Mouse (Mus musculus) heart, embryonic 13.5 days (tissue): ENCODE results near the gene Dmrt2. TPM values are rescaled to one million over a fixed set of nuclear protein-coding genes. Genes with fewer than 3 reads are reported as not detected.

Experiments used
- ATAC-seq: fragments of 200-750 bp; cut with Nextera tagmentation; 2 replicates; pipeline ENCODE4 v1.8.0; 2017; ENCODE audit warnings: moderate TSS enrichment; ENCODE audit not compliant: insufficient number of reproducible peaks, low FRiP score, low TSS enrichment; ENCODE audit errors: extremely low read depth
- H3K27ac ChIP-seq: fragments of 300-500 bp; sonication (generic); replicated peaks from 2 replicates; pipeline ENCODE4 v1.5.1; 2015; ENCODE audit warnings: moderate library complexity, mild to moderate bottlenecking, inconsistent platforms
- H3K27me3 ChIP-seq: fragments of 300-500 bp; sonication (generic); replicated peaks from 2 replicates; pipeline ENCODE4 v1.6.1; 2015; ENCODE audit warnings: mild to moderate bottlenecking, inconsistent platforms
- H3K36me3 ChIP-seq: fragments of 300-500 bp; sonication (generic); 2 replicates; pipeline ENCODE4 v1.6.1; 2015; ENCODE audit warnings: mild to moderate bottlenecking, inconsistent platforms
- H3K4me1 ChIP-seq: fragments of 300-500 bp; sonication (generic); 2 replicates; pipeline ENCODE4 v1.6.1; 2015; ENCODE audit warnings: inconsistent platforms
- H3K4me2 ChIP-seq: fragments of 300-500 bp; sonication (generic); 2 replicates; pipeline ENCODE4 v1.6.1; 2015; ENCODE audit warnings: inconsistent platforms, mild to moderate bottlenecking, moderate library complexity
- H3K4me3 ChIP-seq: fragments of 300-500 bp; sonication (generic); 2 replicates; pipeline ENCODE4 v1.5.1; 2015; ENCODE audit warnings: moderate library complexity, mild to moderate bottlenecking, inconsistent platforms
- H3K9ac ChIP-seq: fragments of 300-500 bp; sonication (generic); 2 replicates; pipeline ENCODE4 v1.6.1; 2015; ENCODE audit warnings: inconsistent platforms, mild to moderate bottlenecking, moderate library complexity
- H3K9me3 ChIP-seq: fragments of 300-500 bp; sonication (generic); 2 replicates; pipeline ENCODE4 v1.6.1; 2016; ENCODE audit warnings: inconsistent platforms
- WGBS: fragments of 180-500 bp; shearing (Covaris S2); methylation state at CpG from one replicate; pipeline ENCODE4 v1.1.7; 2015; ENCODE audit warnings: mixed read lengths; 5-methylcytosine and 5-hydroxymethylcytosine counted together
- polyA plus RNA-seq: library from polyadenylated mRNA; unstranded; fragments of >200 nt; fragmentation: Nextera tagmentation; extraction: Ambion mirVana; gene quantifications from 2 replicates; pipeline ENCODE4 v1.2.1, GENCODE M21; 2015

Gene Dmrt2
- polyA plus RNA-seq, 1 experiment from 2014 or later = 0.76 TPM

DNA sequence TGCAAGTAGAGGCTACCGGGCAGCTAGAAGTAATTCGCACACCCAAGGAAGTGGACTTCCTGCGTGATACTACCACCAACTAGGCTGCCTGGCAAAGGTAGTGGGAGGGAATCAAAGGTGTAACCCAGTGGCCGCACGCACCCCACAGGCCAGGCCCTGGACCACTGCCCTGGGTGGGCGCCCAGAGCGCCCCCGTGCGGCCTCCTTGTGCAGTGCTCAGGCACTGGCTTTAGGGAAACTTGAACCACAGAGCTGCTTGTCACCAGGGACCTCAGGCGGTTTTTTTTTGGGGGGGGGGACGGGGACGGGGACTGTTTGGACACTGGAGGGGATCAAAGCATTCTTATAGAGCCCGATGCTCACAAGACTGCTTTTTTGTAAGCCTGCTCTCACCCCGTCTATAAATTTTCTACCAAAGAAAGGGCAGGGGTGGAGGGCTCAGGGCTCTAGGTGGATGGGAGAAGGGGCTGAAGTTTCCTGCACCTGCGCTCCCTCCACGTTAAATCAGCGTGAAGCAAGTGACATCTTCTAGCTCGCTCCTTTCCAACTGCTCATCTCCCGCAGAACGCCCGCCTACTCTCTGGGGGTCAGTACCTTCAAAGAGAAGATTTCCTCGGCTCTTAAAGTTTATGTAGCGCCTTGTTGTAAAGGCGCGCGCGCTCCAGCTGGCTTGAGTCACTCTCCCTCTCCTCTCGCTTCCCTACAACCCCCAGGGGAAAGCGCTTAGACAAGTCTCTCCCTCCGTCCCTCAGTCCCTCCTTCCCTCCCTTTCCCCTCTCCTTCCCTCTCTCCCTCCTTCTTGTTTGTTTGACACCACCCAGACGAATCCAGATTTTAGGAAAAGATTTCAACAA lies 6.5 kb upstream of the Dmrt2 start:
- Histone ChIP-seq H3K27ac (no peak overlapping the region), H3K9me3 (no peaks in the 10 kb centered on the region), H3K9ac (no peak overlapping the region; the same call in 1 of the 2 replicates), H3K27me3 (peaks cover 82% of the 10 kb centered on the region), H3K4me1 (peaks cover 12% of the 10 kb centered on the region), H3K4me2 (peak overlapping the region; percentile 54), H3K4me3 (peak overlapping the region; percentile 31), H3K36me3 (no peaks in the 10 kb centered on the region)
- no peak for ATAC-seq
- WGBS = 3% methylated on average over 31 of the region's 31 CpGs

DNA sequence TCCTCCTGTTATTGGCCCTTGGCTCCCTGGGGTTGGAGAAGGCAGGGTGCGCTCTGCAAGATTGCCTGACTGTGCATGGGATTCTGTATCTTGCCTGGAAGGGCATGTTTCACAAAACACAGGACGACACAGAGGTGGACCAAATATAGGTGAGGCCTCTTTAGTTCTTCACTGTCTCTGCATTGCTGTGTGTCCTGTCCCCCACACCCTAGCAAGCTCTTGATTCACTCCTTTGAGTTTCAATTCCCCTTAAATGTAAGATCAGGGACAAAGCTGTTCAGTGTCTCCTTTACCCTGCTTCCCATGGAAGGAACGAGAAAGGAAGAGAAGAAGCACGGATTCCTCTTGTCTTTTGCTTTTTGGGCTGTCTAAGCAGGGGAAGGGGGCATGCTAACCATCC lies 4.4 kb upstream of the Dmrt2 start:
- no peak overlapping the region for H3K4me2 ChIP-seq
- no peak overlapping the region for H3K9ac ChIP-seq
- 16% methylated on average over 4 of the region's 4 CpGs for WGBS
- H3K9me3 ChIP-seq = no peaks in the 10 kb centered on the region
- peaks cover 23% of the 10 kb centered on the region for H3K4me1 ChIP-seq
- no peak overlapping the region for H3K4me3 ChIP-seq
- H3K36me3 ChIP-seq = no peaks in the 10 kb centered on the region
- no peak overlapping the region for H3K27ac ChIP-seq
- ATAC-seq = no peak
- H3K27me3 ChIP-seq = peaks cover 96% of the 10 kb centered on the region

DNA sequence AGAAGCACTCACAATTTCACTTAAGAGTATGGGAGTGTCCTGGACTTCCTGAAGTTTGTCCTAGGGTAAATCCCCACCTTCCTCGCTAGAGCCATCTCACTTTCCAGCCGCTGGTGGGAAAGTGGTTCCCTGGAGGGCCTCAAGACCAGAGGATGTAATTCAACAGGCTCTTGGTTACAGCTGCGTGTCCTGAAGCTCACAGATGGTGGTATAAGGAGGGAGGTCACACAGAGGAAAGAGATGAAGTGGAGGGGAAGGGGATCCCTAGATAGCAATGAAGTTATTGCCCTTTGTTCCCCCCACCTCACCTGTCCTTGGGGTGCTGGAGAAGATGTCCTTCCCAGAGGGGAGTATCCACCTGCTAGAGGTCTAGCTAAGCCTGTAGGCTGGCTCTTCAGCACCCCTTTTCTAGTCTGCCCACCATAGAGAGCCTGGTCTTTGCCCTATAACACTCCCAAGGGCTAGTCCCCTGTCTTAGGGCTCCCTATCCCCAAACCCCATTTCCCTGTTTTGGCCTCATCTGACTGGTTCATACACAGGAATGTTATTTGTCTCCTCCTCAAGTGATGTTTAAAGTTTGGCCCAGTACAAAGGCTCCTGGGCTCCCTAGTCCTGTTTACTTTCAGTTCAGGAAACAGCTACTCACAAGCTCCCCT lies 2.5 kb upstream of the Dmrt2 start:
- Histone ChIP-seq H3K4me2 (no peak overlapping the region), H3K9me3 (no peaks in the 10 kb centered on the region), H3K9ac (no peak overlapping the region), H3K27ac (no peak overlapping the region), H3K4me1 (peaks cover 41% of the 10 kb centered on the region), H3K4me3 (no peak overlapping the region), H3K27me3 (peaks cover 99% of the 10 kb centered on the region), H3K36me3 (no peaks in the 10 kb centered on the region)
- ATAC-seq = no peak
- 2% methylated on average over 3 of the region's 3 CpGs for WGBS

DNA sequence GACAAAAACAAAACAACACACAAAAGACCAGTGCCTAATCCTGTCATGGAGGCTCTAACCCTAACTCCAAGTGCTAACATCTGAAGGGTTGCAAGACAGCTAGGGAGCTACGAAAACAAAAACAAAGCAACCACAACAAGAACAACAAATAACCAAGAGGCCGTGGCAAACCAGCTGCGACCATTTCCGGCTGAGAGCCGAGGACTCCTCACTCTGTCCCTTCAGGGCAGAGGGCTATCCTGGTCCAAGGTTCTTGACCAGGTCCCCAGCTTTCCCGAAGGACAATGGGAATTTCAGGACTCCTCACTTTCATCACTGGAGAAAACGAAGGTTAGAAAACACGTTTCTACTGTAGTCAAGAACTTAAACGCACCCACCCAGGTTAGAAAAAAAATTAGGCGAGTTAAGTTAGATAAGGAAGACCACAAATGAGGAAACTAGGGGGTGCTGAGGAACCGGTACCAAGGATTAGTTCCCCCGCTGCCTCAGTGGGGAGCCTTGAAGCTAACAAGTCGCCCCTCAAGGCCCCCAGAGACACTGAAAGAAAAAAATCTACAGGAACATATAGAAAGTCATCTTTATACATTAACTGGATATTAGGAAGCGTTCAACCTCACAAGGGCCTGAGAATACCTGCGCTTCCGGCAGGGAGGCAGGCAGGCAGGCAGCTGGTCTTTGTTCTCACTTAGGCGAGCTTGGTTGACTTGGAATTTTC lies 1.5 kb upstream of the Dmrt2 start:
- Histone ChIP-seq H3K27ac (no peak overlapping the region), H3K4me2 (no peak overlapping the region), H3K36me3 (no peaks in the 10 kb centered on the region), H3K4me3 (no peak overlapping the region), H3K27me3 (peaks cover 99% of the 10 kb centered on the region), H3K9me3 (no peaks in the 10 kb centered on the region), H3K9ac (no peak overlapping the region), H3K4me1 (peaks cover 37% of the 10 kb centered on the region)
- 3% methylated on average over 17 of the region's 17 CpGs for WGBS
- no peak for ATAC-seq

DNA sequence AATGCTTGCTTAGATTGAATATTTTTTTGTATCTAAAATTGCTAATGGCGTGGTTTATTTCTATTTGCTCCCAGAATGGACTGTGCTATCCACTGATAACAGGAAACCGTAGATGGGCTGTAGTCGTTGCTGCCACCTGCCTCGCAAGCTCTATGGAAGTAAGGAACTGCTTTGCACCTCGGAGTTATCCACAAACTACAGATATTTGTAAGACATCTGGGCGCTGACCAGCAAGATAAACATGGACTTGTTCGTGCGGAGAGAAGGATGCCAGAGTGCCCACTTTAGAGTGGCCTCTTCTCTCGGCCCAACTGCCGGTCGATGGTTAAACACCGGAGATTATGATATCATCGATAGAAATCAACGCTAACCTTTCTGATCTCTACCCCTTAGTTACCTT lies 530 bp upstream of the Dmrt2 start:
- no peak overlapping the region for H3K9ac ChIP-seq
- H3K36me3 ChIP-seq = no peaks in the 10 kb centered on the region
- H3K4me1 ChIP-seq = peaks cover 29% of the 10 kb centered on the region
- peak overlapping the region; percentile 86 for H3K4me2 ChIP-seq
- peaks cover 99% of the 10 kb centered on the region for H3K27me3 ChIP-seq
- no peaks in the 10 kb centered on the region for H3K9me3 ChIP-seq
- no peak overlapping the region for H3K27ac ChIP-seq
- H3K4me3 ChIP-seq = peak overlapping the region; percentile 60
- WGBS = under 1% methylated on average over 14 of the region's 14 CpGs
- no peak for ATAC-seq

DNA sequence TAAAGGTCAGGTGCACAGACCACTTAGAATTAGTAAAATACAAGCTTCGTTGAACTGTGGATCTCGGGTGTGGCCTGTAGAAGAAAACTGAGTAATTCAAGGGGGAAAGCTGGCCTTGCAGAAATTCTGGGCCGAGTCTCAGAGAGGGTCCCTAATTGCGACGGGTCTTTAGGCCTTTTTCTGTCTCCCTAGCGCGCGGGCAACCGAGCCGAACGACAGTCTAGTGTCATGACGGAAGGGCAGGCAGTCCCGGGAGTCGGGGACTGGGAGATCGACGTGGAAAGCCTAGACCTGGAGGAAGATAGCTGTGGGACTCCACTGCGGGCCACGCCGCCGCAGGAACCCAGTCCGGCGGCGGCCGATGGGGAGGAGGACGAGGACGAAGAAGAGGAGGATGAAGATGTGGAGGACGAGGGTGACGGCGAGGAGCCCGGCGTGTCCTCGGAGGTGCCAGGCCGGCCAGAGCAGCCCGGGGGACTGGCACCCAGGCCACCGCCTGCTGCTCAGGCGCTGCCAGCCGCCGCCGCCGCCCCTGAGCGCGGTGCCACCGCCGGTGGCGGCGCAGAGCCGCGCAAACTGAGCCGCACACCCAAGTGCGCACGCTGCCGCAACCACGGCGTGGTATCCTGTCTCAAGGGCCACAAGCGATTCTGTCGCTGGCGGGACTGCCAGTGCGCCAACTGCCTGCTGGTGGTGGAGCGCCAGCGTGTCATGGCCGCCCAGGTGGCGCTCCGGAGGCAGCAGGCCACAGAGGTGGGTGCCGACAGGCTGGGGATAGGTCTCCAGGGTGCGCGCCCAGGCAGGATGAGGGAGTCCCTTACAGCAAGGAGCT lies 1.2 kb downstream of the Dmrt2 start:
- no peak for ATAC-seq
- peak overlapping the region; percentile 86 for H3K4me2 ChIP-seq
- peak overlapping the region; percentile 60 for H3K4me3 ChIP-seq
- H3K4me1 ChIP-seq = peaks cover 29% of the 10 kb centered on the region
- H3K36me3 ChIP-seq = no peaks in the 10 kb centered on the region
- H3K27ac ChIP-seq = no peak overlapping the region
- H3K9ac ChIP-seq = peak overlapping the region; percentile 63
- H3K9me3 ChIP-seq = no peaks in the 10 kb centered on the region
- WGBS = 1% methylated on average over 59 of the region's 66 CpGs
- peaks cover 98% of the 10 kb centered on the region for H3K27me3 ChIP-seq

DNA sequence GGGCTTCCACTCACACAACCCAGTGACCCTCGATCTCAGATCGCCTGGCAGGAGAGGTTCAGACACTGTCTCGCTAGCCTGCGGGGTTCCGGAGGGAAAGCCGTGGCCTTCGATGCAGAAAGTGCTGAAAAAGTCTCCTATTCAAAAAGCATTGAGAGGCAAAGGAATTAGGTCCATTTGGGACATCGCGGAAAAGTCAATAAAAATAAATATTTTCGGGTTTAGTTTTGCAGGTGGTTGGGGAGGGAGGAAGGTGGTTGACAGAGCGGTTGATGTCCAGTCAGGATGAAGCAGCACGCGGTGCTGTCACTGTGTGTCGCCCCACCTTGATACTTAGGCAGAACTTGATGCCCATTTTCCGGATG lies 1.8 kb downstream of the Dmrt2 start:
- H3K4me2 ChIP-seq = peak overlapping the region; percentile 86
- H3K4me1 ChIP-seq = peaks cover 29% of the 10 kb centered on the region
- no peaks in the 10 kb centered on the region for H3K9me3 ChIP-seq
- H3K9ac ChIP-seq = peak overlapping the region; percentile 63; the same call in 1 of the 2 replicates
- H3K36me3 ChIP-seq = no peaks in the 10 kb centered on the region
- ATAC-seq = no peak
- H3K27ac ChIP-seq = no peak overlapping the region
- H3K27me3 ChIP-seq = peaks cover 97% of the 10 kb centered on the region
- WGBS = 1% methylated on average over 15 of the region's 15 CpGs
- H3K4me3 ChIP-seq = peak overlapping the region; percentile 60

DNA sequence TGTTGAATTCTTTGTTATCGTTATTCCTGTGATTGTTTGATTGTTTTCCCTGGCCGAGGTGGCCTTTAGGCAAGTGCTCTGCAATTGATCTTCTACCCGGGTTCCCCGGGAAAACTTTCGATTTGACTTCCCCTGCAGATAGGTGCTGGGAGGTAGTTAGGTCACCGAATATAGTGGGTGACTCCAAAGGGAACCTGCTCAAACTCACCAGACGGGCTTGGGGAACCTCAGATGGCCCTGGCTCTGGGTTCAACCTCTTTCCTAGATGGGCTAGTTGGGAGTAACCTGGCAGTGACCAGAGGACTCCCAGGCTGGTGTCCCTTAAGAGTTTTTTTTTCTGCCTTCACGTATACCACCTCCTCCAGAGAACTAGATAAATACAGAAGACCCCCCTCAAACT lies 2.5 kb downstream of the Dmrt2 start:
- H3K4me1 ChIP-seq = peaks cover 29% of the 10 kb centered on the region
- no peak for ATAC-seq
- H3K4me2 ChIP-seq = peak overlapping the region; percentile 86
- H3K27me3 ChIP-seq = peaks cover 95% of the 10 kb centered on the region
- no peaks in the 10 kb centered on the region for H3K9me3 ChIP-seq
- peak overlapping the region; percentile 60 for H3K4me3 ChIP-seq
- no peak overlapping the region for H3K27ac ChIP-seq
- WGBS = 2% methylated on average over 8 of the region's 8 CpGs
- H3K36me3 ChIP-seq = no peaks in the 10 kb centered on the region
- no peak overlapping the region for H3K9ac ChIP-seq

DNA sequence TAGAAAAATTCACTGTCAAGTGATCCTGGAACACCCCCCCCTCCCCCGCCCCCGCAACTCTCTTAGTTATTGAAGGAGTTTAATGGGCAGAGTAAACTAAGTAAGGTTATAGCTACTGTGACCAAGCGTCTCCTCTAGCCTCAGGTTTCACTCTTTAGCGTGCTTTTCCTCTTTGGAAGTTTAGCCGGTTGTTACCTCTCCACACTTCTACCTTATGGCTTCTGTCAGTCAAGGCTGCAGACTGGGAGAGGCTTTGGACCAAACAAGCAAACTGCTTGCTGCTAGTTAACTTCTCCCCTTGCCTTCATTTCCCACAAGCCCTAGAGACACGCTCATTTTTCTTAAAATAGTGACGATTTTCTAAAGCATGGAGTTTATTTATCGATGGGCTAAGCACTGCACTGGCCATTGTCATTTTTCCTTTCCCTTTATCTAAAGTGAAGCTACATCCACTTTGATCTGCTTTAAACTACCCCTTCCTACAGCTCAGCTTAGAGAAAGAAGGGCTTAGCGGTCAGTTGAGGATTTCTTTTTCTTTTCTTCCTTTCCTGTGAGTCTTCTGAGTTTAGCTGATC lies 3.7 kb downstream of the Dmrt2 start:
- no peak overlapping the region for H3K4me3 ChIP-seq
- no peak overlapping the region for H3K9ac ChIP-seq
- peaks cover 29% of the 10 kb centered on the region for H3K4me1 ChIP-seq
- H3K36me3 ChIP-seq = no peaks in the 10 kb centered on the region
- no peak overlapping the region for H3K4me2 ChIP-seq
- whole genome bisulfite sequencing = 17% methylated on average over 9 of the region's 9 CpGs
- no peak for ATAC-seq
- no peaks in the 10 kb centered on the region for H3K9me3 ChIP-seq
- peaks cover 94% of the 10 kb centered on the region for H3K27me3 ChIP-seq
- no peak overlapping the region for H3K27ac ChIP-seq

DNA sequence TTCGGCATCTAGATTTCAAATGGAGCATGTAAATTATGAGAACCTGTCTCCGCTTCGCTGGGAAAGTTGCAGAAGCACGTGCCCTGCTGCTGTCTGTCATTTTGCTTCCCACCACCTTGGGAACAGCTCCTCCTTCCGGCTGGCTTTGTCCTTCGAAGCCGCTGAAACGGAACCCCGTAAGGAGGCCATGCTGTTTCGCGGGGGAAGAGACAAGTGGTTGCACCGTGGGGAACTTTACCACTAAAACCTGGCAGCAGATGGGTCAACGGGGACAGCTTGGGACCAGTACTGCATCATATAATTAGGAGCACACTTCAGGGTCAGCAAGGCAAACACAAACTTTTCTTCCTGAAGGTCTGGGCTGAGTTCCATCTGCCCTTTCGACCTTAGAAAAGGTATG lies 26.6 kb downstream of the Dmrt2 start:
- no peaks in the 10 kb centered on the region for H3K36me3 ChIP-seq
- no peak overlapping the region for H3K27ac ChIP-seq
- no peak overlapping the region for H3K4me3 ChIP-seq
- no peaks in the 10 kb centered on the region; the same call in 1 of the 2 replicates for H3K27me3 ChIP-seq
- H3K4me1 ChIP-seq = no peaks in the 10 kb centered on the region
- H3K9me3 ChIP-seq = no peaks in the 10 kb centered on the region
- no peak overlapping the region for H3K9ac ChIP-seq
- no peak overlapping the region for H3K4me2 ChIP-seq
- ATAC-seq = no peak
- WGBS = 62% methylated on average over 14 of the region's 14 CpGs
